Mouse (Mus musculus) lung, postnatal 0 days (tissue): ENCODE measurements at regions not wholly inside any gene's neighbourhood (a gene's known extent, or its start where the extent isn't known, plus 50 kb on each side); places are given as distances from the start of the nearest gene placed in this dataset.

Experiments used
- CTCF ChIP-seq: IDR thresholded peaks from 2 replicates; pipeline ENCODE4 v1.5.1; 2016; ENCODE audit warnings: antibody characterized with exemption, mild to moderate bottlenecking
- EP300 ChIP-seq: IDR thresholded peaks from 2 replicates; pipeline ENCODE4 v1.6.1; 2016; ENCODE audit warnings: antibody characterized with exemption, mild to moderate bottlenecking, control low read depth

- TF ChIP-seq CTCF (no peak), EP300 (no peak)
These were observed 69.8 kb upstream of the Serbp1 start for GRCm38 (mm10) chr6:67168031-67168777.
